Mouse (Mus musculus) 3134 (cell line): ENCODE measurements at regions not wholly inside any gene's neighbourhood (a gene's known extent, or its start where the extent isn't known, plus 50 kb on each side); places are given as distances from the start of the nearest gene placed in this dataset.

ENCODE experiments used
- DNase-seq: peaks from one replicate; pipeline ENCODE4 v3.0.0-alpha.2; 2011; ENCODE audit warnings: low spot score; ENCODE audit not compliant: insufficient read length; ENCODE audit errors: extremely low read depth

DNA sequence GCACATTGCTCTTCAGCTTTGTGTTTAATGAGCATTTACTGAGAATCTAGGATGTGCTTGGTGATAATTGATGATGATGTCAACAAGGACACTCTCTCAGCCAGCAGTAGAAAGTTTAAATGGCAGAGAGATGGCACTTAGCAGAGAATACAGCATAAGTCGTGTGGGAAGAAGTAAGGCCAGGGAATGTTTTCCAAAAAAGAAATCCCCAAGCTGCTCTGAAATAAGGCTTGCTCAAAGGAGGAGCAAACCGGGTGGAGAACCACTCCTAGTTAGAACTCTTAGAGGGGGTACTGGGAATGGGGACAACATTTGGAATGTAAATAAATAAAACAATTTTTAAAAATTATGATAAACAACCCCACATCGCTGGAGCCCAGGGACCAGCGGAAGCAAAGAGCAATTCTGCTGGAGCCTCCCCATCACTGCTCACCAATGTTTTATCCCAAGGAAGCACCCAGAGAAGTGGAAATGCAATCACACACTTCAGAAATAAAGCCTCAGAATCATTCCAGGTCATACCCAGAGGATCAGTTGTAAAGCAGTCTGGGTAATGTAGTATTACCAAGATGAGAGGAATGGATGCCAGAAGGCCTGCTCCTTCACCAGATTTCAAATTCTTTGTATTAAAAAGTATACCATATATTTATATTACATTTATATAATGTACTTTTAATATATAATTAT is 622.3 kb upstream of the Intu start:
- DNase-seq: no peak

DNA sequence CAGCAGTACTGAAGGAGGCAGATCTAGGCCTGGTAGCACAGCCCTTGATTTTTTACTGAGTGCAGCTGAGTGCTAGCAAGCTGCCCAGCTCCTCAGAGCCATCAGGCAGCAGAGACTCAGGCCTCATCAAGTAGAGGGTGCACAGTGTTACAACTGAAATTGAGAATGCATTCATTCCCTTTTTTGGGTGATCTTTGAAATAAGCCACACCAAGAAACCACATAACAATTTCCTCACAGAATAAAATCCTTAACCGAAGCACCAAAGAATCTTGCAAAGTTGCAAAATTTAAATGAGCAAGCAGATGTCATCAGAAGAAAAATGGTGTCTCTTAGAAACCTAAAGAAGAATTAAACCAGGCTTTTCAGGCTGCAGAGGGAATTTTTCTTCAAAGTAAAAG is 621.4 kb upstream of the Intu start:
- DNase-seq: no peak

- DNase-seq: no peak
These were observed 612.5 kb upstream of the Intu start for GRCm38 (mm10) chr3:39918601-39919000.

DNA sequence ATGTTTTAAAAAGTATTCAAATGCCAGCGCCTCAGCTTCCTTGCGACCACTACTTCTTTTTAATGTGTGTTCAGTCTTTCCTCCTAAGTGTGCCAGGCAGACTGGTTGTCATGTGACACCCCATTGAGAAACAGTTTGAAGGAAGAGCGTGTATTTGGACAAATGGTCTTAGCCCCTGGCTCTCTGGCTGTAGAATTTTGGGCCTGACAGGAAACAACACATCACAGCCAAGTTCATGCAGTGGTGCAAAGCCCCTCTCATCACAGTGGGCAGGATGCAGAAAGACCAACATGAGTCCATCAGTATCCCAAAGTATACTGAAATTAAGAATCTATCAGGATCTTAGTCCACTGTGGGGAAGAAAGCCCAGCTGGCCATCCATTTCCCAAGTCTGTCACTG is 605.6 kb upstream of the Intu start:
- no peak for DNase-seq

DNA sequence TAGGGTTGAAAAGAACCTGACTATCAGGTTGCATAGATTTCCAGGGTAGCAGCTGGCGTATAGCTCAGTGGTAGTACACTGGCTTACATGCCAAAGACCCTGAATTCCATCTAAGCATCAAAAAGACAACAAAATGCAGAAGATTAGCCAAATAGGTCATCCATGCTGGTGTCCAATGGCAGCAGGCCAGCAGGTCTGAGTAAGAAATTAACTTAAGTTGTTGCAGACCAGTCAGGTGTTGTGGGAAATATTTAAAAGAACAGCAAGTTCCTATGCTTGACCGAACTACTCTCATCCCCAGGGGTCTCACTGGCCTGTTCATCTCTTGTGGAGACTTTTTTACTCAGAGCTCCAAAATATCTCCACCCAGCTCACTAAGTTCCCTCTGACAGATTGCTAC is 602.7 kb upstream of the Intu start:
- DNase-seq: no peak

- DNase-seq: no peak
These were observed 597.7 kb upstream of the Intu start for GRCm38 (mm10) chr3:39933372-39933771.

DNA sequence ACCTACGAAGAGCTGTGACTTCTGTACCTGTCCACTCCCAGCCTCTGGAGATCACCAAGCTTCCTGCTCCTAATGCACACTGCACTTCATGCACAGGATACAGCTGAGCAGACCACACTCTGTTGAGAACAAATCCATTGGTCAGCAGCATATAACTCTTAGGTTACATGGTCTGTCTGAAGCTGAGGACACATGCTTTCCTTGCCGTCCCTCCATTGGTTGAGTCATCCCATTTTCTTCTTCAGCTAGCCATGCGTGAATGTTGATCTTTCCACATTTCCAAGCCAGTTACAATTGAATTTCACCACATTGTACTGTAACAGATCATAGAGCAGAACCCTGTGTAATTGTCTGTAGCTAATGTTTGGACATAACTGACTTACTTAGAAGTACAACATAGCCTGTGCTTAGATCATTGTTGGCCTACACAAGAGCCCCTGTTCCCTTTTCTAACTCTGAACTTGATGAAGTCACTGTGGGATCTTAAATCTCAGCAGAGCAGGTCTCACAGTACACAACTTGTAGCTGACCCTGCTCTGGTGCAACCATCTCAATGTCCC is 593.3 kb upstream of the Intu start:
- DNase-seq: no peak

DNA sequence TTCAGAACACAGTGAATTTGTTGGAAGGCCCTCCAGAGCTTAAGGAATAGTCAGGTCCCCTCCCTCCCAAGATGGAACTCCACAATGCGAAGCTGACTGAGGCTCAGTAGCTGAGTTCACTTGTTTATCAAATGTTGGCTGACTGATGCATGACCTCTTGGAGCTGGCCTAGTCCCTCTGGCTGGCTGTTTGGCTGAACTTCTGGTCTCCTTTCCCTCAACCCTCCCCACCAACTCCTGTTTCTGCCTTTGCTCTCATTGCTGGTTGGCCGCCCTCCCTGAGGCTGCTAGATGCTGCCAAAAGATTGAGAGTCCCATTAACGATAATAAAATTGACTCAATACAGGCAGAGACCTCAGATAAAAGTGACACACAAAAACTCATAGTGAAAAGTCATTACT is 586.5 kb upstream of the Intu start:
- DNase-seq: no peak

DNA sequence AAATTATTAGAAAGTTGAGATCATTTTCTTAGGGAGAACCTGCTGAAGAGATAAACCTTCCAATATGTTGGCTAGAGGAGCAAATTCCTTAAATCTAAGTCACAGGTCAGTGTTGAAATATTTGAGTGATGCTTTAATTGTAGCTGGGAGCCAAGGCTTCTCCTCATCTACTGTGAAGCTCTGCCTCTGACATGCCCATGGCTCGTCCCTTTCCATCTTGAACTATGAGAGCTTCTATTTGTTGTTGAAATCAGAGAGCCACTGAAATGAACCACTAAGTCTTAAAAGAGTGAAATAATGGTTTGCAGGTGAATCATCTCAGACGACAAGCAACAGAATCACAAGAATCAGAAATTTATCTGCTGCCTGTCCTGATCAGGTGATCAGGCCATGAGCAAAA is 579.0 kb upstream of the Intu start:
- no peak for DNase-seq

GRCm38 (mm10) chr3:39952556-39952955 is 578.5 kb upstream of the Intu start:
- DNase-seq: no peak

- DNase-seq: no peak
These were observed 569.0 kb upstream of the Intu start for GRCm38 (mm10) chr3:39961836-39962640.

DNA sequence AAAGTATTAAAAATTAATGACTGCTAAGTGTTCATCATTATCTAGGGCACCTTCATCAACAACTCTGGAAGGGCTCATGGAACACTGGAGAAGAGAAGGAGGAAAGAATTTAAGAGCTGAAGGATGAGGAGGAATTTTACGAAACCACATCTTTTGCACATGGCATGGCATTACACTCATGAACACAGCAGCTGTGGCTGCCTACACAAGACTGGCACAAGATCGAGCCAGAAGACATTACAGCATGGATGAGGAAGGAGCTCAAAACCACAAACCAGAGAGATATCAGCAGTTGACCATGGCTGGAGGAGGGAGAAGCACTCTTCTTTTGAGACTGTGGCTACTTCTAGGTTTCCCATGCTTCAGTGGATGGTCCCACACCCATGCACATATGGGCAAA is 565.7 kb upstream of the Intu start:
- no peak for DNase-seq

DNA sequence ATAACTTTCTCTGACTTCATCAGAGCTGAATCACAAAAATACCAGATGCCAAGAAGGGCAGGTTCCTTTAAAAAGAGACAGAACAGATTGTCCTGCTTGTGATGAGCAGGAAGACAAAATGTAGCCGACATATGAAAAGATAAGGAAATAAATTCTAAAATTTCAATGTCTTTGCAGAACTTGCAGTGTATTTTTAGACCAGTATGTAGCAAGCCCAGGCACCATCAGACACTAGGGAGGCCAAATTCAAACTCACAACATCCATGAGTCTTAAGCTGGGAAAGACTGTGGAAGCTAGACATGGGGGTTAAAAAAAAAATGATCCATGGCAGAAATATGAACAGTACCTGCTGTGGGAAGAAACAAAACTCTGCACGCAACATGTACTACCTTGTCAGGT is 564.7 kb upstream of the Intu start:
- DNase-seq: no peak

- no peak for DNase-seq
These were observed 554.1 kb upstream of the Intu start for GRCm38 (mm10) chr3:39976937-39977336.

GRCm38 (mm10) chr3:39978916-39979679 is 552.0 kb upstream of the Intu start:
- DNase-seq: no peak

DNA sequence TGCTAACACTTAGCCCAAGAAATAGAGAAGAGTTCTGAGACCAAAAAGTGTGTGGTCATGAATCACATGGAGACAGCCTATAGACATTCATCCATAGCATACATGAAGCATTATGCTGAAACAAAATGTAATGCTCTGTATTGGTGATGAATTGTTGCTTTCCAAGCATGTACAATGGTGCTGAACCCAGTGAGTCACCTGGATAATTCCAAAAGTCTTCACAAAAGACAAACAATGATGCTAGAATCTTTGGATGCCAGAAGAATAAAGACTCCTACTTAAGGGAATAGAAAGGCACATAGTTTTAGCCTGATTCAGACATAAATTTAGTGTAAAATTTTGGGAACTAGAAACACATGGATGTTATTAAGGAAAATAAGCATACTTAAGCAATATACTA is 548.4 kb upstream of the Intu start:
- no peak for DNase-seq

GRCm38 (mm10) chr3:39987710-39988109 is 543.4 kb upstream of the Intu start:
- DNase-seq: no peak

GRCm38 (mm10) chr3:39998628-39999027 is 532.5 kb upstream of the Intu start:
- DNase-seq: no peak

DNA sequence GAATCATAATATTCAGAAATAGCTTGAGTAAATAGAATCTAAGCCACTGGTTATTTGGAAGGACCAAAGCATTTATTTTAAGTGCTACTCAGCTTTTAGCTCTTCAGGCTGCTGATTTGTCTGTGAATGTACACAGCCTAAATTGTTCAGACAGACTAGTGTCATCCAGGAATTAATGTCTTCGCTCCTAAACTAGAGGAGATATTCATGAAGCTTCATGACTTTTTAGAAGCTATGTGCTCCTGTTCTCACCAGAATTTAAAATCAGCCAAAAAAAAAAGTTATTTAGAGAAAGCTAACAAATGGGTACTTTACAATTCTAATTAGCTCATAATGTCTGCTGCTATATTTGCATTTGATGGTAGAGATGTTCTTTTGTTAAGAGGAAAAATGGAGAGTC is 531.2 kb upstream of the Intu start:
- no peak for DNase-seq

- DNase-seq: no peak
These were observed 528.2 kb upstream of the Intu start for GRCm38 (mm10) chr3:40002838-40003237.

DNA sequence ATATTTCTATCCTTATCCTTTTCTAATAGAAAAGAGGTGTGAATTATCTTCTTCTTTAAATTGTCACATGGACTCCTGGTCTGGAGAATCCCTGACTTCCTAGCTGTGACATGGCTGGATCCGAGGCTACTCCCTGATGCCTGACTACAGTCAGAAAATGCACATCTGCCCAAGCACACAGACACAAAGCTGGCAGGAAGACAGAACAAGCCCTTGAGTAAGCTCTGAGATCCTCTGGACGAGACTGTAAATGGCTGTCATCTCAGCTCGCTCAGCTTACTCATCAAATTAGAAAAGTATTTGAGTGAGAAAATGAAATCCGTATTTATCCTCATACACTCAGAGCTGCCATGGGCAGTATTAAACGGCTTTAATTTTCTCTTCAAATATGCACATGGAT is 521.0 kb upstream of the Intu start:
- DNase-seq: no peak
